Mouse (Mus musculus) kidney, adult 8-10 months (tissue): ENCODE measurements around the gene Gab2.

Experiments
- DNase-seq, 2 experiments: peaks; one replicate each; pipeline ENCODE4 v3.0.0; 2022

Gab2 gene

GRCm38 (mm10) chr7:97348836-97349235 lies 267.4 kb downstream of the Gab2 start:
- no peak for DNase-seq

- DNase-seq = no peak
Measured at GRCm38 (mm10) chr7:97349438-97349837, 268.1 kb downstream of the Gab2 start.

- no peak for DNase-seq
Measured at GRCm38 (mm10) chr7:97350891-97351290, 269.5 kb downstream of the Gab2 start.

- no peak for DNase-seq
Measured at GRCm38 (mm10) chr7:97351792-97352513, 270.6 kb downstream of the Gab2 start.

- no peak for DNase-seq
Measured at GRCm38 (mm10) chr7:97353356-97353755, 272.0 kb downstream of the Gab2 start.

- DNase-seq = no peak
Measured at GRCm38 (mm10) chr7:97355068-97355841, 273.9 kb downstream of the Gab2 start.

GRCm38 (mm10) chr7:97356253-97356652 lies 274.9 kb downstream of the Gab2 start:
- DNase-seq = no peak

- DNase-seq = no peak
Measured at GRCm38 (mm10) chr7:97356875-97357276, 275.5 kb downstream of the Gab2 start.

- DNase-seq = no peak
Measured at GRCm38 (mm10) chr7:97357840-97358239, 276.5 kb downstream of the Gab2 start.

GRCm38 (mm10) chr7:97358347-97358746 lies 277.0 kb downstream of the Gab2 start:
- DNase-seq = no peak
